Mouse (Mus musculus) embryonic fibroblast, embryonic 13.5 days (primary cell): ENCODE measurements around the gene Jmjd1c. TPM values are rescaled to one million over a fixed set of nuclear protein-coding genes. Genes with fewer than 3 reads are reported as not detected.

Source experiments
- H3K27ac ChIP-seq: 2 replicates; pipeline ENCODE4 v1.5.1; 2012; ENCODE audit warnings: low read length, control low read depth, inconsistent platforms; ENCODE audit not compliant: insufficient read depth
- H3K4me1 ChIP-seq: 2 replicates; pipeline ENCODE4 v1.6.1; 2011; ENCODE audit warnings: low read length; ENCODE audit not compliant: control insufficient read depth, insufficient read depth
- H3K4me3 ChIP-seq: 2 replicates; pipeline ENCODE4 v1.5.1; 2011; ENCODE audit warnings: mild to moderate bottlenecking, control low read depth, low read length; ENCODE audit not compliant: insufficient read depth
- CTCF ChIP-seq: IDR thresholded peaks from 2 replicates; pipeline ENCODE4 v1.5.1; 2011; ENCODE audit warnings: mild to moderate bottlenecking, control low read depth, low read length, moderate library complexity, borderline replicate concordance; ENCODE audit not compliant: insufficient read depth
- POLR2A ChIP-seq: IDR thresholded peaks from 2 replicates; pipeline ENCODE4 v1.6.1; 2011; ENCODE audit warnings: low read depth, mild to moderate bottlenecking, control low read depth, low read length, moderate library complexity
- polyA plus RNA-seq: library from polyadenylated mRNA; stranded (reverse); fragments of >200 nt; gene quantifications from 2 replicates; pipeline ENCODE4 v1.2.4, GENCODE M21; 2011; ENCODE audit warnings: low read depth; ENCODE audit not compliant: missing spikeins, insufficient read length

The Jmjd1c gene
- polyA plus RNA-seq, 1 experiment = 40.2 TPM

- Histone ChIP-seq H3K27ac (no peak overlapping the region), H3K4me3 (no peak overlapping the region), H3K4me1 (no peaks in the 10 kb centered on the region)
- no peak for TF ChIP-seq POLR2A
These were observed 26.9 kb upstream of the Jmjd1c start for GRCm38 (mm10) chr10:67069013-67069412.

- TF ChIP-seq CTCF (no peak), POLR2A (no peak)
- H3K4me1 ChIP-seq = no peaks in the 10 kb centered on the region
- H3K4me3 ChIP-seq = no peak overlapping the region
- H3K27ac ChIP-seq = no peak overlapping the region
These were observed 24.5 kb upstream of the Jmjd1c start for GRCm38 (mm10) chr10:67071389-67071788.

- H3K27ac ChIP-seq = no peak overlapping the region
- TF ChIP-seq CTCF (no peak), POLR2A (no peak)
- H3K4me1 ChIP-seq = no peaks in the 10 kb centered on the region
- H3K4me3 ChIP-seq = no peak overlapping the region
These were observed 24.0 kb upstream of the Jmjd1c start for GRCm38 (mm10) chr10:67071884-67072283.

- Histone ChIP-seq H3K27ac (no peak overlapping the region), H3K4me3 (no peak overlapping the region), H3K4me1 (no peaks in the 10 kb centered on the region)
- no peak for TF ChIP-seq POLR2A
- TF ChIP-seq CTCF = no peak
These were observed 23.3 kb upstream of the Jmjd1c start for GRCm38 (mm10) chr10:67072600-67072999.

GRCm38 (mm10) chr10:67073577-67073976 lies 22.3 kb upstream of the Jmjd1c start:
- no peaks in the 10 kb centered on the region for H3K4me1 ChIP-seq
- TF ChIP-seq CTCF (no peak), POLR2A (no peak)
- no peak overlapping the region for H3K4me3 ChIP-seq
- no peak overlapping the region for H3K27ac ChIP-seq

- TF ChIP-seq POLR2A (no peak), CTCF (no peak)
- Histone ChIP-seq H3K27ac (no peak overlapping the region), H3K4me1 (no peaks in the 10 kb centered on the region), H3K4me3 (no peak overlapping the region)
These were observed 19.7 kb upstream of the Jmjd1c start for GRCm38 (mm10) chr10:67075931-67076878.

- TF ChIP-seq CTCF = no peak
- no peak for TF ChIP-seq POLR2A
- Histone ChIP-seq H3K27ac (no peak overlapping the region), H3K4me3 (no peak overlapping the region), H3K4me1 (peaks cover 2% of the 10 kb centered on the region; the same call in 1 of the 2 replicates)
These were observed 16.9 kb upstream of the Jmjd1c start for GRCm38 (mm10) chr10:67079030-67079429.

GRCm38 (mm10) chr10:67081206-67082007 lies 14.5 kb upstream of the Jmjd1c start:
- TF ChIP-seq POLR2A (no peak), CTCF (no peak)
- Histone ChIP-seq H3K4me1 (peaks cover 2% of the 10 kb centered on the region; the same call in 1 of the 2 replicates), H3K27ac (no peak overlapping the region), H3K4me3 (no peak overlapping the region)

GRCm38 (mm10) chr10:67082531-67082930 lies 13.4 kb upstream of the Jmjd1c start:
- no peak for TF ChIP-seq POLR2A
- no peak for TF ChIP-seq CTCF
- H3K27ac ChIP-seq = no peak overlapping the region
- H3K4me1 ChIP-seq = peaks cover 2% of the 10 kb centered on the region; the same call in 1 of the 2 replicates
- no peak overlapping the region for H3K4me3 ChIP-seq

- Histone ChIP-seq H3K4me3 (no peak overlapping the region), H3K4me1 (peaks cover 2% of the 10 kb centered on the region; the same call in 1 of the 2 replicates), H3K27ac (peak overlapping the region; percentile 62)
- TF ChIP-seq POLR2A = no peak
These were observed 12.3 kb upstream of the Jmjd1c start for GRCm38 (mm10) chr10:67083446-67084166.
